Mouse (Mus musculus): ENCODE data around the gene Srek1ip1. TPM values are rescaled to one million over a fixed set of nuclear protein-coding genes. Genes with fewer than 3 reads are reported as not detected.

The Srek1ip1 gene
- polyA plus RNA-seq, 1 experiment from 2014 or later: 19.5 TPM

- no peak for ATAC-seq (replicated peaks; ENCODE audit: insufficient number of reproducible peaks, insufficient read depth, low FRiP score, low read depth)
- H3K9me3 ChIP-seq (replicated peaks): no peaks in the 10 kb centered on the region
- no peak overlapping the region for H3K4me2 ChIP-seq
- no peak overlapping the region for H3K27ac ChIP-seq
- no peak overlapping the region for H3K4me3 ChIP-seq
- H3K36me3 ChIP-seq: peaks cover 24% of the 10 kb centered on the region
- WGBS: 51% methylated on average over 3 of the region's 3 CpGs
- no peak overlapping the region for H3K9ac ChIP-seq
- H3K4me1 ChIP-seq (replicated peaks): no peaks in the 10 kb centered on the region
- H3K27me3 ChIP-seq: no peaks in the 10 kb centered on the region
Observed at GRCm38 (mm10) chr13:104805681-104806080, 13.4 kb downstream of the Srek1ip1 start.

GRCm38 (mm10) chr13:104816270-104816634 is 24.0 kb downstream of the Srek1ip1 start:
- 8% methylated on average over 8 of the region's 8 CpGs for WGBS
- Histone ChIP-seq H3K4me1 (replicated peaks) (peaks cover 17% of the 10 kb centered on the region), H3K4me3 (peak overlapping the region; percentile 73), H3K9ac (peak overlapping the region; percentile 85), H3K27me3 (no peaks in the 10 kb centered on the region), H3K36me3 (peaks cover 8% of the 10 kb centered on the region; the same call in 1 of the 2 replicates), H3K4me2 (peak overlapping the region; percentile 71), H3K9me3 (replicated peaks) (no peaks in the 10 kb centered on the region), H3K27ac (peak overlapping the region; percentile 83)
- peak; percentile 2; the same call in 1 of the 2 replicates for ATAC-seq (replicated peaks; ENCODE audit: insufficient number of reproducible peaks, insufficient read depth, low FRiP score, low read depth)

DNA sequence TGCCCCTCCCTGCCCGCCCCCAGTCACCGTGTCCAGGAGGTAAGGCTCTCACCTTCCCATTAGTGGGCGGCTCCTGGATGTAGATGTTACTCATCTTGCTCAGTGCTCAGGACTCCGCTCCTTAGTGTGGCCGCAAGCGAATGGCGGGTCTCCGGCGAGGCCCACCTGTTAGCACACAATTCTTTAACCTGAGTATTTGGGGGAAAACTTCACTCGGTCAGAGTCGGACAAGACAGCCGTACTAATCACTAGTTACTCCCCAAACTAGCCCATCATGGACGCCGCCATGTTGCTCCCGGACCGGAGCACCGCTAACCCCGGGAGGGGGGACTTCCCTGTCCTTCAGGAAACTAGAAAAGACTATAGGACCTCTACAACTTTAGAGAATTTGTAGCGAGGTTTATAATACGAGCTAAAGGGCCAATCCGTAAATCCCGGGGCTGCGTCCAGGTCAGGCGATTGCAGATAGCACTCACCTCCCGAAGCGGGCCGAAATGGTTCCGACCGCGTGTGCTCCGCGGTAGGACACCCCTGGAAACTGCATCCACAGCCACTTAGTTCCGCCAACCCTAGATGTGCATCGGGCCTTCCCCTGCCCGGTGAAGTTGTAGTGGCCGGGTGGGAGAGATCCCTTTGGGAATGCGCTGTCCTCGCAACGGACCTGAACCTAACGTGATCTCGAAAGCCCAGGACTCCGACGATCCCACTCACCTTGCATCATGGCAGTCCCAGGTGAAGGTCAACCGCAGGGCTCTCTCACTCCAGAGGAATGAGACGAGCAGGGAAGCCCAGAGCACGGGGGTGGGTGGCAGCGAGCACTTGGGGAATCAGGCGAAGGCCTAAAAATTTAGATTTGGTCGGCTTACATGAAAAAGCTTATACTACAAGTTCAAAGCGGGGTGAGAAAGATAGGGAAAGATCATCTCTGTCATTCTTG is 24.6 kb downstream of the Srek1ip1 start, which contains the start of gene Cwc27:
Gene Cwc27 (minus strand): TSS at position 508 of the 937 bp plus-strand sequence.
- Histone ChIP-seq H3K27me3 (no peaks in the 10 kb centered on the region), H3K4me1 (replicated peaks) (peaks cover 17% of the 10 kb centered on the region), H3K4me2 (peak within 1 kb of the TSS; percentile 71), H3K36me3 (peaks cover 8% of the 10 kb centered on the region; the same call in 1 of the 2 replicates), H3K27ac (peak within 1 kb of the TSS; percentile 83), H3K4me3 (peak within 1 kb of the TSS; percentile 73), H3K9ac (peak within 1 kb of the TSS; percentile 85), H3K9me3 (replicated peaks) (no peaks in the 10 kb centered on the region)
- peak; percentile 87 for ATAC-seq (replicated peaks; ENCODE audit: insufficient number of reproducible peaks, insufficient read depth, low FRiP score, low read depth)
- WGBS: under 1% methylated on average over 50 of the region's 50 CpGs

GRCm38 (mm10) chr13:104817696-104818095 is 25.4 kb downstream of the Srek1ip1 start:
- Histone ChIP-seq H3K4me1 (replicated peaks) (peaks cover 25% of the 10 kb centered on the region), H3K9me3 (replicated peaks) (no peaks in the 10 kb centered on the region), H3K4me3 (peak overlapping the region; percentile 73), H3K36me3 (peaks cover 8% of the 10 kb centered on the region; the same call in 1 of the 2 replicates), H3K27me3 (no peaks in the 10 kb centered on the region), H3K27ac (no peak overlapping the region), H3K4me2 (peak overlapping the region; percentile 71), H3K9ac (peak overlapping the region; percentile 85)
- WGBS: 38% methylated on average over 12 of the region's 12 CpGs
- no peak for ATAC-seq (replicated peaks; ENCODE audit: insufficient number of reproducible peaks, insufficient read depth, low FRiP score, low read depth)

DNA sequence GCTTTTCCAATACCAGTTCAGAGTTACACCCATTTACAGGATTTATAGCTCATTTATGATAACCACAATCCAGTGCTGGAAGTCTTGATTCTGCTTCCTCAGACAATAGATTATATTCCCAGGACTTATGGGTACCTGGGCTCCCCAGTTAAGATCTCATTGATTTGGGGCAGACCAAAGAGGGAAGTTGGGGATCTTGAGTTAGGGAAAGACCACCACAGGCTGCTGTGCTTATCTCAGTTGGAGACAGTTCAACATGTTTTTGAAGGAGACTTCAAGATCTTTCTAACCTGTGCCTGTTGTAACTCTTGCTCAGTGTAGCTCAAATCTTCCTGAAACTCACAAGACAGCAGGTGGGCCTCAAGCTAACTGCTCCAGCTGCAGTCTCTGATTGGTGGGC is 28.9 kb downstream of the Srek1ip1 start:
- Histone ChIP-seq H3K4me3 (no peak overlapping the region), H3K9me3 (replicated peaks) (no peaks in the 10 kb centered on the region), H3K4me1 (replicated peaks) (peaks cover 20% of the 10 kb centered on the region), H3K27ac (no peak overlapping the region), H3K9ac (no peak overlapping the region), H3K4me2 (no peak overlapping the region), H3K27me3 (no peaks in the 10 kb centered on the region), H3K36me3 (peaks cover 8% of the 10 kb centered on the region; the same call in 1 of the 2 replicates)
- ATAC-seq (replicated peaks; ENCODE audit: insufficient number of reproducible peaks, insufficient read depth, low FRiP score, low read depth): no peak

DNA sequence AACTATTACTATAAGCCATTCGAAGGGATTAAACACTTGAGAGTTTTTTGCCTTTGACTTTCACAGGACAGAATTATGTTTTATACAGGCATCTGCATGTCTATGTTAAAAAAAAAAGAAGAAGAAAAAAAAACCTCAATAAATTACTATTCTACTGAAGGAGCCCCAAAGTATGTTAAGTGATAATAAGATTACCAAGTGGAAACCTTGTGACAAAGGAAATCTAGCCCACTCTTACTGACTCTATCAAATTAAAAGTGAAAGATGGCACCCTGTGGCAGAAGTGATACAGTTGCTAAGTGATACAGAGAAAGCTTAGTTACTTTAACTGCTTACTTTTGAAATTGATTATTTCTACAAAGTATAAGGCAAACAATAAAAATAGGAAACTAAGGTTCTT is 29.6 kb downstream of the Srek1ip1 start:
- H3K4me1 ChIP-seq (replicated peaks): peaks cover 19% of the 10 kb centered on the region
- peak overlapping the region; percentile 48; the same call in 1 of the 2 replicates for H3K4me2 ChIP-seq
- no peaks in the 10 kb centered on the region for H3K27me3 ChIP-seq
- no peak overlapping the region for H3K4me3 ChIP-seq
- no peaks in the 10 kb centered on the region for H3K9me3 ChIP-seq (replicated peaks)
- 80% methylated on average over 1 of the region's 1 CpGs for WGBS
- H3K9ac ChIP-seq: no peak overlapping the region
- peaks cover 9% of the 10 kb centered on the region for H3K36me3 ChIP-seq
- ATAC-seq (replicated peaks; ENCODE audit: insufficient number of reproducible peaks, insufficient read depth, low FRiP score, low read depth): no peak
- H3K27ac ChIP-seq: no peak overlapping the region

DNA sequence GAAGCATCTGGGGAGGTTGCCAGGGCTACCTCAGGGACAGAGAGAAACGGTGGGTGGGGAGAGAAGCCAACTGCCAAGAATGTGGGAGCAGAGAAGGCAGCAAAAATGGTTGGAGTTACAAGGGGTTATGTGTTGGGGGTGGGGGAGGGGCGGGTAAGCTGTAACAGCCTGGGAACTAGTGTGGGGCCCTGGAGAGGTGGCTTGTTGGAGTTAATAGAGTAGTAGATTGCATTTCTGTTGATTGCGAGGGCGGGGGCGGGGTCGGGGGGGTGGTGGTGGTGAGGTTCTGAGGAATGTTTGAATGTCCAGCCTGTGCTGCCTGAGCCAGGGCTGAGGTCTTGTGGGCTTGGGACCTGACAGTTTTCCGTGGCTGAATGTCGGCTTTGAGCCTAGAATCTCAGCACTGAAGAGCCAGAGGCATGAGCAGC is 30.1 kb downstream of the Srek1ip1 start:
- 19% methylated on average over 8 of the region's 8 CpGs for WGBS
- Histone ChIP-seq H3K4me2 (peak overlapping the region; percentile 48), H3K9me3 (replicated peaks) (no peaks in the 10 kb centered on the region), H3K36me3 (peaks cover 13% of the 10 kb centered on the region), H3K4me1 (replicated peaks) (peaks cover 19% of the 10 kb centered on the region), H3K27me3 (no peaks in the 10 kb centered on the region), H3K27ac (peak overlapping the region; percentile 13; the same call in 1 of the 2 replicates), H3K4me3 (peak overlapping the region; percentile 11; the same call in 1 of the 2 replicates), H3K9ac (no peak overlapping the region)
- ATAC-seq (replicated peaks; ENCODE audit: insufficient number of reproducible peaks, insufficient read depth, low FRiP score, low read depth): 0 out of 2 replicates have a peak, but pooled peaks have one; percentile 27

DNA sequence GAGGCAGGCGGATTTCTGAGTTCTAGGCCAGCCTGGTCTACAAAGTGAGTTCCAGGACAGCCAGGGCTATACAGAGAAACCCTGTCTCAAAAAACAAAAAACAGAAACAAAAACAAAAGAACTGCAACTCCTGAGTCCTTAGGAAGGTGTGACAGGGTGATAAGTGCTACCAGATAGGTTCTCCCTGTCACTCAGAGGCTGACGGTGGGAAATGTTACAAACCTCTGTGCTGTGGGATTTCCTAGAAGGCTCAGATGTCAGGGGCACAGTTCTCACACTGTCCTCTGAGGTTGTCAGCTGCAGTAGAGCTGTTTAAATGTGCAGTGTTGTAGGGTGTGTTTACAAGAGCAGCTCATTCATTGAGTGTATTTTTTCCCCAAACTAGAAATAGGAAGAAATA is 33.2 kb downstream of the Srek1ip1 start:
- H3K9ac ChIP-seq: no peak overlapping the region
- no peaks in the 10 kb centered on the region for H3K27me3 ChIP-seq
- peaks cover 11% of the 10 kb centered on the region for H3K4me1 ChIP-seq (replicated peaks)
- peaks cover 32% of the 10 kb centered on the region for H3K36me3 ChIP-seq
- WGBS: 62% methylated on average over 2 of the region's 2 CpGs
- no peak overlapping the region for H3K27ac ChIP-seq
- no peak for ATAC-seq (replicated peaks; ENCODE audit: insufficient number of reproducible peaks, insufficient read depth, low FRiP score, low read depth)
- 0 out of 2 replicates have a peak, but pooled peaks cover 4% of the 10 kb centered on the region for H3K9me3 ChIP-seq (replicated peaks)
- H3K4me2 ChIP-seq: no peak overlapping the region
- H3K4me3 ChIP-seq: no peak overlapping the region

DNA sequence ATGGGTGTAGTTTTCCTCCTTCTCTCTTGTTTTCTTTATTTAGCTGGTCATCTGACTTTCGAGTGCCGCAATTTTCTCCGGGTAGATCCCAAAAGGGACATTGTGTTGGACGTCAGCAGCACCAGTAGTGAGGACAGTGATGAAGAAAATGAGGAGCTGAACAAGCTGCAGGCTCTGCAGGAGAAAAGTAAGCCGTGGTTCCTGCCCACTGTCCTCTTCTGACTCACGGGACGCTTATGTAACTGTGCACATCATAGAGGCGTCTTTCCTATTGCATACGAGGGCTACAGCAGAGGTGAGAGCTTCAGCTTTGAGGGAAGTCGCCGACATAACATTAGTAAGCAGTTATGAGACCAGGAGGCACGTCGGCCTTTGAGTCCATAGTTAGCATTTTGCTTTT is 40.5 kb downstream of the Srek1ip1 start:
- Histone ChIP-seq H3K4me1 (replicated peaks) (no peaks in the 10 kb centered on the region), H3K9ac (no peak overlapping the region), H3K4me3 (no peak overlapping the region), H3K4me2 (no peak overlapping the region), H3K27me3 (no peaks in the 10 kb centered on the region), H3K27ac (no peak overlapping the region), H3K36me3 (peaks cover 61% of the 10 kb centered on the region), H3K9me3 (replicated peaks) (0 out of 2 replicates have a peak, but pooled peaks cover under 1% of the 10 kb centered on the region)
- 92% methylated on average over 13 of the region's 13 CpGs for WGBS
- ATAC-seq (replicated peaks; ENCODE audit: insufficient number of reproducible peaks, insufficient read depth, low FRiP score, low read depth): no peak

- 60% methylated on average over 7 of the region's 7 CpGs for WGBS
- no peak overlapping the region for H3K4me3 ChIP-seq
- H3K9me3 ChIP-seq (replicated peaks): no peaks in the 10 kb centered on the region
- no peak overlapping the region for H3K4me2 ChIP-seq
- ATAC-seq (replicated peaks; ENCODE audit: insufficient number of reproducible peaks, insufficient read depth, low FRiP score, low read depth): no peak
- no peak overlapping the region for H3K9ac ChIP-seq
- H3K27ac ChIP-seq: no peak overlapping the region
- peaks cover 37% of the 10 kb centered on the region for H3K36me3 ChIP-seq
- no peaks in the 10 kb centered on the region for H3K27me3 ChIP-seq
- H3K4me1 ChIP-seq (replicated peaks): no peaks in the 10 kb centered on the region
Observed at GRCm38 (mm10) chr13:104837628-104838027, 45.3 kb downstream of the Srek1ip1 start.

- Histone ChIP-seq H3K4me3 (no peak overlapping the region), H3K4me2 (no peak overlapping the region), H3K36me3 (peaks cover 14% of the 10 kb centered on the region), H3K9me3 (replicated peaks) (no peaks in the 10 kb centered on the region), H3K27ac (no peak overlapping the region), H3K9ac (no peak overlapping the region), H3K27me3 (no peaks in the 10 kb centered on the region), H3K4me1 (replicated peaks) (no peaks in the 10 kb centered on the region)
- ATAC-seq (replicated peaks; ENCODE audit: insufficient number of reproducible peaks, insufficient read depth, low FRiP score, low read depth): no peak
- WGBS: 51% methylated on average over 4 of the region's 4 CpGs
Observed at GRCm38 (mm10) chr13:104841937-104842336, 49.7 kb downstream of the Srek1ip1 start.
